Mouse (Mus musculus) small intestine, adult 10 weeks (tissue): ENCODE results near the gene Myh4. TPM values are rescaled to one million over a fixed set of nuclear protein-coding genes. Genes with fewer than 3 reads are reported as not detected.

Experiments
- polyA plus RNA-seq: library from polyadenylated mRNA; stranded (reverse); fragments of 350-450 nt; fragmentation: Illumina TruSeq; extraction: RNeasy Lipid Tissue Mini Kit (QIAGEN cat#74804); gene quantifications from one replicate; pipeline ENCODE4 v1.2.3, GENCODE M21; 2014; ENCODE audit warnings: low replicate concordance

Myh4 gene
- not detected for polyA plus RNA-seq

GRCm38 (mm10) chr11:67237481-67238079 is at the start of gene Myh4:
Myh4 (plus strand) TSS chr11:67238029.

GRCm38 (mm10) chr11:67199752-67200151 is 38.1 kb upstream of the Myh4 start, which contains the start of gene Myh1:
Myh1 (plus strand) TSS chr11:67200052.

GRCm38 (mm10) chr11:67276601-67277174 is 38.9 kb downstream of the Myh4 start, which contains the start of gene Myh8:
Myh8 (plus strand) TSS chr11:67277124.

Other genes with a start within 250 kb of the Myh4 start
- gene Tmem220, start 212.9 kb upstream of the Myh4 start, polyA plus RNA-seq = 34.7 TPM
- 135 TPM for gene Adprm, start 185.4 kb upstream of the Myh4 start, polyA plus RNA-seq
- gene Sco1, start 185.4 kb upstream of the Myh4 start, polyA plus RNA-seq = 60.3 TPM
- gene Myh3, start 159.7 kb upstream of the Myh4 start, polyA plus RNA-seq = not detected
- not detected for gene Myh2, start 67.0 kb upstream of the Myh4 start, polyA plus RNA-seq
- not detected for gene Myh1, start 38.0 kb upstream of the Myh4 start, polyA plus RNA-seq
- gene Myh8, start 39.1 kb downstream of the Myh4 start, polyA plus RNA-seq = not detected
- gene Myh13, start 83.6 kb downstream of the Myh4 start, polyA plus RNA-seq = not detected
- gene Gas7, start 217.4 kb downstream of the Myh4 start, polyA plus RNA-seq = 1.7 TPM